Mouse (Mus musculus): ENCODE data around the gene Sdf4. TPM values are rescaled to one million over a fixed set of nuclear protein-coding genes. Genes with fewer than 3 reads are reported as not detected.
A peak's percentile ranks its signal among the peaks of the same experiment; 100 is the strongest.

Sdf4 gene
- polyA plus RNA-seq, 1 experiment from 2014 or later = 136 TPM

DNA sequence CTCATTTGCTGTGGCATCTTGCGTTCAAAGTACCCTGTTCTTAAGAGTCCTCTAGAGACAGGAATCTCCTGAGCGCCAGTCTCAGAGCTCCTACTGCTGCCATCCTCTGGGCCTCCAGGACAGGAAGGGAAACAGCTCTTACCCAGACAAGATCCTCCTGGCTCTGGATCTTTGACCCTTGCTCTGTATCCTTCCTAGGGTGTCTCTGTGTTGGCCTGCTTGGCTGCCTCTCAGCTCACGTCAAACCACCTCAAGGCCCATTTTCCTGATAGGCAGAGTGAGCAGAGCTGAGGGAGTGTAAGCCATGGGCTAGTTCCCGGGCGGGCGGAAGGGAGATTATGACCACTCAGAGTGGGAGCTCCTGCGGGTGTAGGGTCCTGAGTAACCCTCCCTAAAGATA lies 29.6 kb upstream of the Sdf4 start:
- Histone ChIP-seq H3K9ac (ENCODE audit: low read length) (no peak overlapping the region; the same call in 1 of the 2 replicates), H3K36me3 (ENCODE audit: control insufficient read depth, insufficient read depth, low read length) (peaks cover 2% of the 10 kb centered on the region; the same call in 1 of the 2 replicates), H3K9me3 (ENCODE audit: control insufficient read depth, low read length) (no peaks in the 10 kb centered on the region), H3K27me3 (ENCODE audit: control insufficient read depth, insufficient read depth, low read length) (no peaks in the 10 kb centered on the region), H3K4me3 (ENCODE audit: low read depth, low read length) (peak overlapping the region; percentile 41; the same call in 1 of the 2 replicates), H3K4me2 (ENCODE audit: low read depth) (peak overlapping the region; percentile 85), H3K4me1 (ENCODE audit: control insufficient read depth, insufficient read depth, low read length) (peaks cover 7% of the 10 kb centered on the region), H3K27ac (ENCODE audit: low read depth, low read length) (no peak overlapping the region)
- ATAC-seq (ENCODE audit: insufficient read depth, low FRiP score, low TSS enrichment) (no peak), DNase-seq (ENCODE audit: low spot score) (no peak)
- WGBS = 66% methylated on average over 7 of the region's 7 CpGs

DNA sequence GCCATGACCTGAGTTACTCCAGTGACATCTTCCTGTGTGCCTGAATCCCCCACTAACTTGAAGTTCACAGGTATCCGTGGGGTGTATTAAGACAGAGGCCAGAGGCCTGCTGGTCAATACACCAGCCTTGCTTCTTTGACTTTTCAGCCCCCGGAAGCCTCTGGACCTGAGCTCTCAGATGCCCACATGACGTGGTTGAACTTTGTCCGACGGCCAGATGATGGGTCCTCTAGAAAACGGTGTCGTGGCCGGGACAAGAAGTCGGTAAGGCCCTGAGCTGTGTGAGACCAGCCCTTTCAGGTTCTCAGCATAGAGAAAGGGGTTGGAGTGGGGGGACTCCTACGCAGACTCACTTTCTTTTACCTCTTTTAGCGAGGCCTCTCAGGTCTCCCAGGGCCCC lies 28.3 kb upstream of the Sdf4 start:
- ATAC-seq (ENCODE audit: insufficient read depth, low FRiP score, low TSS enrichment) = no peak
- 94% methylated on average over 11 of the region's 11 CpGs for WGBS
- no peaks in the 10 kb centered on the region for H3K9me3 ChIP-seq (ENCODE audit: control insufficient read depth, low read length)

DNA sequence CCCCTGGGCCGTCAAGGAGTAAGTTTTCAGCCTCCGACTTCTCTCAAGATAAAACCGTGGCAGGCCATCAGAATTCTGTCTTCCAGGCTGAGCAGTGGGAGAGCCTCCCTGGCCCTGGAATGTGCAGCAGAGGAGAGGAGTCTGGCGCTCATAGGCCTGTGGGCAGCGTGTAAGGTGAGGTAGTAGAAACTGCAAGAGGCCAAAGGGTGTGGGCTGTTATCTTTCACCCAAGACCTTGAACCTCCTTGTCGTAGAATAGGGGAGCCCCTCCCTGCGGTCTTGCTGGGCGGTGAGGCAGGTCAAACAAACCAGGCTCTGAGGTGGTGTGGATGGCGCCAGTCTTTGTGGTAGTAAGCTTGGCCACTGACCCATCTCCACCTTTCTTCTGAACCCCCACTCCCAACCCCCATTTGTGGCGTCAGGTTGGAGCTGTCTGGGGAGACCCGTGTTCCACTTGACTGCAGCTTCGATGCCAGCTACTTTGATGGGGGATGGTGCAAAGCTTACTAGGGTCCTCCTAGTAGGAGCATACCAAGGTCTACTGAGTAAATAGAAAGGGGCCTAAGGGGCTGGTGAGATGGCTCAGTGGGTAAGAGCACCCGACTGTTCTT lies 23.5 kb upstream of the Sdf4 start:
- no peak overlapping the region for H3K4me3 ChIP-seq (ENCODE audit: low read depth, low read length)
- H3K9ac ChIP-seq (ENCODE audit: low read length) = no peak overlapping the region
- H3K9me3 ChIP-seq (ENCODE audit: control insufficient read depth, low read length) = no peaks in the 10 kb centered on the region
- H3K36me3 ChIP-seq (ENCODE audit: control insufficient read depth, insufficient read depth, low read length) = peaks cover 2% of the 10 kb centered on the region; the same call in 1 of the 2 replicates
- no peak overlapping the region for H3K4me2 ChIP-seq (ENCODE audit: low read depth)
- H3K4me1 ChIP-seq (ENCODE audit: control insufficient read depth, insufficient read depth, low read length) = no peaks in the 10 kb centered on the region
- DNase-seq (ENCODE audit: low spot score) = no peak
- H3K27ac ChIP-seq (ENCODE audit: low read depth, low read length) = no peak overlapping the region
- H3K27me3 ChIP-seq (ENCODE audit: control insufficient read depth, insufficient read depth, low read length) = no peaks in the 10 kb centered on the region
- ATAC-seq (ENCODE audit: insufficient read depth, low FRiP score, low TSS enrichment) = no peak
- 90% methylated on average over 13 of the region's 13 CpGs for WGBS

More for the DNA sequence above, 28.3 kb upstream of the Sdf4 start:
- no peaks in the 10 kb centered on the region for H3K27me3 ChIP-seq (ENCODE audit: control insufficient read depth, insufficient read depth, low read length)
- H3K9ac ChIP-seq (ENCODE audit: low read length) = no peak overlapping the region
- no peak overlapping the region for H3K4me3 ChIP-seq (ENCODE audit: low read depth, low read length)
- H3K36me3 ChIP-seq (ENCODE audit: control insufficient read depth, insufficient read depth, low read length) = peaks cover 2% of the 10 kb centered on the region; the same call in 1 of the 2 replicates
- peaks cover 7% of the 10 kb centered on the region for H3K4me1 ChIP-seq (ENCODE audit: control insufficient read depth, insufficient read depth, low read length)
- no peak overlapping the region for H3K27ac ChIP-seq (ENCODE audit: low read depth, low read length)
- no peak for DNase-seq (ENCODE audit: low spot score)
- no peak overlapping the region for H3K4me2 ChIP-seq (ENCODE audit: low read depth)

DNA sequence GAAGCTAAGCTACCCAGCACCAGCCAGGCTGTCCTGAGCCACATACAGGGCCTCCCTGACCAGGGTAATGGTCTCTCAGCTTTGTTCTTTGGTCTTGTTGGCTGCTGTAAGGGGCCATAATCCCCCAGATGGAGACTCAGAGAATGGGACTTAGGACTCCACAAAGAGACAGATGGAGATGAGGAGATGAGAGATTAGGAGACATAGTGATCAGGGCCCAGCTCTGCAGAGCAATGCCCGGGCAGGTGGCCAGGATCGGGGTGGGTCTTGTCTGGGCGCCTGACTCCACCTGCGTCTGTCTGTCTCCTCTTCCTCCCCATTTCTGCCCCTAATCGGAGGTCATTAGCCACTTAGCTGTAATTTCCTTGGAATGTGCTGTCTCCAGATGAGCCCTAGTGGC lies 22.4 kb upstream of the Sdf4 start:
- ATAC-seq (ENCODE audit: insufficient read depth, low FRiP score, low TSS enrichment) (no peak), DNase-seq (ENCODE audit: low spot score) (no peak)
- no peak overlapping the region for H3K4me3 ChIP-seq (ENCODE audit: low read depth, low read length)
- H3K36me3 ChIP-seq (ENCODE audit: control insufficient read depth, insufficient read depth, low read length) = peaks cover 2% of the 10 kb centered on the region; the same call in 1 of the 2 replicates
- no peak overlapping the region for H3K4me2 ChIP-seq (ENCODE audit: low read depth)
- no peaks in the 10 kb centered on the region for H3K9me3 ChIP-seq (ENCODE audit: control insufficient read depth, low read length)
- WGBS = 86% methylated on average over 5 of the region's 5 CpGs
- H3K27me3 ChIP-seq (ENCODE audit: control insufficient read depth, insufficient read depth, low read length) = no peaks in the 10 kb centered on the region
- no peak overlapping the region for H3K27ac ChIP-seq (ENCODE audit: low read depth, low read length)
- no peaks in the 10 kb centered on the region for H3K4me1 ChIP-seq (ENCODE audit: control insufficient read depth, insufficient read depth, low read length)
- no peak overlapping the region for H3K9ac ChIP-seq (ENCODE audit: low read length)

DNA sequence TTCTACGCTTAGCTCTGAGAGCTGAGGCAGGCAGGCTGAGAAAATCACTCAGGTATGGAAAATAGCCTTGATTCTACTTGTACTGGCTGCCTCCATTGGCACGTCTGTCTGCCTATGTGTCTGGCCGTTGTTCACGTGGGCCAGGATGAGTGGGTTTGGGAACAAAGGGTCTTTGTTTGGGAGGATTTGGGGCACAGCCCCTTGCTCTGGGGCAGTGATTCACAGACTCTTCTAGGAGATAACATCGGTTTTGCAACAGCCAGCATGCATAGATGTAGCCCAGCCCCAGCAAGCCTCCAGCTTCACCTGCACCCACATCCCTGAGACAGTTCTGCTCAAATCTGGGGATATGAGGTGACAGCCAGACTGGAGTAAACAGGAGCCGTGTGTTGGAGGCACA lies 20.0 kb upstream of the Sdf4 start:
- Histone ChIP-seq H3K9ac (ENCODE audit: low read length) (no peak overlapping the region), H3K4me3 (ENCODE audit: low read depth, low read length) (no peak overlapping the region), H3K4me1 (ENCODE audit: control insufficient read depth, insufficient read depth, low read length) (no peaks in the 10 kb centered on the region), H3K27ac (ENCODE audit: low read depth, low read length) (no peak overlapping the region), H3K4me2 (ENCODE audit: low read depth) (no peak overlapping the region), H3K9me3 (ENCODE audit: control insufficient read depth, low read length) (no peaks in the 10 kb centered on the region), H3K27me3 (ENCODE audit: control insufficient read depth, insufficient read depth, low read length) (no peaks in the 10 kb centered on the region), H3K36me3 (ENCODE audit: control insufficient read depth, insufficient read depth, low read length) (no peaks in the 10 kb centered on the region)
- DNase-seq (ENCODE audit: low spot score) = no peak
- ATAC-seq (ENCODE audit: insufficient read depth, low FRiP score, low TSS enrichment) = no peak
- 82% methylated on average over 6 of the region's 6 CpGs for WGBS

DNA sequence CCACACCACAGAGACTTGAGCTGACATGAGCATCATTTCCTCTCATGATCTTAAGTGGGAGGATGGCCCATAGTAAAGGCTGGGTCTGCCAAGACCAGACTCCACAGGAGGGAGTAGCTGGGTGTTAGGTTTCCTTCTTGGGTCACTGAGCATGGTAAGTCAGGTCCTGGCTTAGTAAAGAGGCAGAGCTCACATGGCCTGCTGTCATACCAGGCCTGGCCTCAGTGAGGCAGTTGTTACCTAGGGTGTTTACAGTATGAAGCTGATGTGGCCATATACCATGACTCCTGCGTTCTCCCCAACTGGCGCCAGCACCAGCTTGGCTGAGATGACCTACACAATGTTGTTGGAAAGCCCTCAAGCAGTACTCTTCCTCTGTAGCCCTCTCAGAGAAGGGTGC lies 19.4 kb upstream of the Sdf4 start:
- Histone ChIP-seq H3K4me3 (ENCODE audit: low read depth, low read length) (no peak overlapping the region), H3K4me1 (ENCODE audit: control insufficient read depth, insufficient read depth, low read length) (no peaks in the 10 kb centered on the region), H3K9me3 (ENCODE audit: control insufficient read depth, low read length) (no peaks in the 10 kb centered on the region), H3K27ac (ENCODE audit: low read depth, low read length) (no peak overlapping the region), H3K9ac (ENCODE audit: low read length) (no peak overlapping the region), H3K27me3 (ENCODE audit: control insufficient read depth, insufficient read depth, low read length) (no peaks in the 10 kb centered on the region), H3K4me2 (ENCODE audit: low read depth) (no peak overlapping the region), H3K36me3 (ENCODE audit: control insufficient read depth, insufficient read depth, low read length) (no peaks in the 10 kb centered on the region)
- ATAC-seq (ENCODE audit: insufficient read depth, low FRiP score, low TSS enrichment) (no peak), DNase-seq (ENCODE audit: low spot score) (no peak)
- WGBS = 80% methylated on average over 2 of the region's 2 CpGs

DNA sequence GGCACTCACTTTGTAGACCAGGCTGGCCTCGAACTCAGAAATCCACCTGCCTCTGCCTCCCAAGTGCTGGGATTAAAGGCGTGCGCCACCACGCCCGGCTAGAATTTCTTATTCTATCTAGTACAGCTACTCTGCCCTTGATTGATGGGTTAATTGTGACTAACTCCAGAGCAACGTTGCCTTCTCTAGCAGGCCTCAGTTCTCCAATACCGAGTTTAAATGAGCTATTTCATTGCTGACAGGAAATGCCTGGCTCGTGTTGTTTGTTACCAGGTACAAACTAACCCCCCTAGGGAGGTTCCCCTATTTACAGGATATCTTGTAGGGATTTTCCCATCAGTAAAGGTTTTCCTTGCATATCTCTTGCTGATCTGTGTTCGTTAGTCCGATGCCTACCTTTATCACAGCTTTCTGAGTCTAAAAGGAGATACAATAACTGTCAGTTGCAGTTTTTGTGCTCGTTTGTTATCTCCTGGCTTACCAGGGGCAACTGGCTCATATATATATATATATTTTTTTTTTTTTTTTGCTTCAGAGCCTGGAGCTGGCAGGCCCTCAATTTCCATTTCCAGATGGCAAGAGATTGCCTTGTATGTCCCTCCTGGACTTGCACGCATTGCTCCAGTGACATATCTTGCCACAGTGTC lies 11.1 kb upstream of the Sdf4 start:
- no peak overlapping the region for H3K4me3 ChIP-seq (ENCODE audit: low read depth, low read length)
- H3K9me3 ChIP-seq (ENCODE audit: control insufficient read depth, low read length) = no peaks in the 10 kb centered on the region
- WGBS = 85% methylated on average over 12 of the region's 12 CpGs
- H3K4me1 ChIP-seq (ENCODE audit: control insufficient read depth, insufficient read depth, low read length) = no peaks in the 10 kb centered on the region
- no peak for DNase-seq (ENCODE audit: low spot score)
- no peak overlapping the region for H3K27ac ChIP-seq (ENCODE audit: low read depth, low read length)
- no peaks in the 10 kb centered on the region for H3K36me3 ChIP-seq (ENCODE audit: control insufficient read depth, insufficient read depth, low read length)
- H3K27me3 ChIP-seq (ENCODE audit: control insufficient read depth, insufficient read depth, low read length) = no peaks in the 10 kb centered on the region
- H3K9ac ChIP-seq (ENCODE audit: low read length) = no peak overlapping the region
- H3K4me2 ChIP-seq (ENCODE audit: low read depth) = no peak overlapping the region
- ATAC-seq (ENCODE audit: insufficient read depth, low FRiP score, low TSS enrichment) = no peak

DNA sequence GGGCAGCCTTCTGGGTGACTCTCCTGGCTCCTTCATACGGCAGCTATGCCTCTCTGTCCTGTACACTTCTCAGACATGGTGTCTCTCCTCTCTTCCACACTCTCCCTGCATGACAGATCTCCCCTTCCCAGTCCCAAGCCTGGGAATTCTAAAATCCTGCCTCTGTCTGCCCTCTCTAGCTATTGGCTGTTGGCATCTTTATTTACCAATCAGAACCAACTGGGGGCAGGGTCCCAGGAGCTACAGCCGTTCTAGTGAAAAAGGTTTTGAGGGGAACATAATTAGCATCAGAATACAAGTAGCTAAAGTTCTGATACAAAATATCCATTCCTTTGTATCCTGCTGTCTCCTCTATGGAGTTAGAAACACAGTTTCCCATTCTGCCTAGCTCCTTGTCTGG lies 8.9 kb upstream of the Sdf4 start:
- Histone ChIP-seq H3K9ac (ENCODE audit: low read length) (no peak overlapping the region), H3K9me3 (ENCODE audit: control insufficient read depth, low read length) (no peaks in the 10 kb centered on the region), H3K27me3 (ENCODE audit: control insufficient read depth, insufficient read depth, low read length) (no peaks in the 10 kb centered on the region), H3K36me3 (ENCODE audit: control insufficient read depth, insufficient read depth, low read length) (no peaks in the 10 kb centered on the region), H3K4me3 (ENCODE audit: low read depth, low read length) (no peak overlapping the region), H3K27ac (ENCODE audit: low read depth, low read length) (no peak overlapping the region), H3K4me2 (ENCODE audit: low read depth) (no peak overlapping the region), H3K4me1 (ENCODE audit: control insufficient read depth, insufficient read depth, low read length) (no peaks in the 10 kb centered on the region)
- DNase-seq (ENCODE audit: low spot score) (no peak), ATAC-seq (ENCODE audit: insufficient read depth, low FRiP score, low TSS enrichment) (no peak)
- 25% methylated on average over 2 of the region's 2 CpGs for WGBS

Measured in neural tube, embryonic 11.5 days (tissue).